Mouse (Mus musculus): ENCODE measurements around the gene Snx7.

Gene Snx7

GRCm38 (mm10) chr3:117817635-117818034, 51.1 kb downstream of the Snx7 start:
- no peak for DNase-seq (ENCODE audit: low read depth, low spot score)

GRCm38 (mm10) chr3:117814218-117814617, 54.5 kb downstream of the Snx7 start:
- no peak for DNase-seq (ENCODE audit: low read depth, low spot score)

DNA sequence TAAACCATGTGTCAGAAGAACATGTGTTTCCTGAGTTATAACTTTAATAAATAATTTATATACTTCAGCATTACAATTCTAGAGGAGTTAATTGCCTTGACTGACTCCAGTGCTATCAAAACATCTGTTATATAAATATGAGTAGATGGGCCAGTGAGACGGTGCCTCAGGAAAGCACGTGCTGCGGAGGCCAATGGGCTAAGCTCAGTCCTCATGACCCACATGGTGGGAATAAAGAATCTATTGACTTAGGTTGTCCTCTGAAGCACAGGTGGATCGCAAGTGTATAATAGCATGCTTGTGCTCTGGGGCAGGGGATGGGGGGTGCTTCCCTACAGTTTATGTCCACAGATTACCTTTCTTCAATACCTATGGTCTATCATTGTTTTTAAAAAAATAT, 56.6 kb downstream of the Snx7 start:
- DNase-seq (ENCODE audit: low read depth, low spot score): no peak

GRCm38 (mm10) chr3:117805782-117806181, 63.0 kb downstream of the Snx7 start:
- DNase-seq (ENCODE audit: low read depth, low spot score): no peak

- peak; percentile 72 for DNase-seq (ENCODE audit: low read depth, low spot score)
These were observed 74.2 kb downstream of the Snx7 start for GRCm38 (mm10) chr3:117794501-117794900.

DNA sequence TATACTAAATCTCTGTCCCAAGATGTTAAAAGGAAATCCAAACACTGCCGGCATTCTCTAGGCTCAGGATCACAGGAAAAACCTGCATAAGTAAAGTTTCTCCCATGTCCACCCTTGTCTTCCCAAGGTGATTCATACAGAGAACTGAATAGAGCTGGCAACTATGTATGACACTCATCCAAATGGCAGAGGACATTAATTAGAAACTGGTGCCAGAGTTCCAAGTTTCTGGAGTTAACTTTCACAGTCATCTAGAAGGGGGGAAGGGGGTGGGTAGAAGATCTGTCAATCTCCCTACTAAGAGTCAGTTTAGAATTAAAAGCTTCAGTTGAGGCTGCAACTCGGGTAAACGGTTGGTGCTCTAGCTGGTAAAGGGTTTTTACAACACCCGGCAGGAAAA, 76.8 kb downstream of the Snx7 start:
- no peak for DNase-seq (ENCODE audit: low read depth, low spot score)

- no peak for DNase-seq (ENCODE audit: low read depth, low spot score)
These were observed 77.5 kb downstream of the Snx7 start for GRCm38 (mm10) chr3:117791273-117791672.

DNA sequence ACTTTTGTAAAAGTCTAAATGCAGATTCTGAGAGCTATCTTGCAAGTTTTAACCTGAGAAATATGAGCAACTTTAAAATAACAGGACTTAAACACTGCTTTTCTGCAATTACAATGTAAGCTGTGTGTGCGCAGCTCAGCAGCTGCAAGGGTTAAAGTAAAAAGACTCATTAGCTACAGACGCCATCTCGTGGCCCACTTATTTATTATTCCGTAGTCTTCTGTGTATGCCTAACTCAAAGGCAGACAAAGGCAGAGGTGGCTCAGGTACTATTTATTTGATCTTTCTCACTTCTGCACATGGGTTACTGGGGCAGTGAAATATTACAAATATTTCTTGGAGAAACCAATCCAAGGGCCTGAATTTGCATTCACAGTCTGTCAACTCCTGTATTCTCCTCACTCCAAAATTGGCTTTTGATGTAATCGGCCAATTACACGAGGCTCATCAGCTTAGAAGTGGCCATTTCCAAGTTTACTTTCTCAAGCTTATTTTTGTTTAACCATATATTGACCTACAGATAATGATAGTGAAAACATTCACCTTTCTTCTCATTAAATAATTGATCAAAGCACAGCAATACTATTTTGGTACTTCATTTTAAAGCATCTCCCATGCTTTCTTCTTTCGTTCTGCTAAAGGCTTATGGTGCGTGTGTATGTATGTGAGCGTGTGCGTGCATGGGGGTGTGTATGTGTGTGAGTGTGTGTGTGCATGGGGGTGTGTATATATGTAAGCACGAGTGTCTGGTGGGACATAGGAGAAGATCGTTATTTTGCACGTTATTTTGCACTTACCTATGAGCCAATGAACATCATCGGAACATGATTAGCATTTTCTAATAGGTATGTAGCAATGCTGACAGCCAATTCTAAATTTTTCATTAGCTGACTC, 79.7 kb downstream of the Snx7 start:
- DNase-seq (ENCODE audit: low read depth, low spot score): peak; percentile 38

GRCm38 (mm10) chr3:117787247-117787646, 81.5 kb downstream of the Snx7 start:
- DNase-seq (ENCODE audit: low read depth, low spot score): no peak

GRCm38 (mm10) chr3:117752151-117752757, 116.5 kb downstream of the Snx7 start:
- DNase-seq (ENCODE audit: low read depth, low spot score): no peak

- peak; percentile 13 for DNase-seq (ENCODE audit: low read depth, low spot score)
These were observed 117.1 kb downstream of the Snx7 start for GRCm38 (mm10) chr3:117751665-117752064.

- no peak for DNase-seq (ENCODE audit: low read depth, low spot score)
These were observed 119.5 kb downstream of the Snx7 start for GRCm38 (mm10) chr3:117749256-117749655.

GRCm38 (mm10) chr3:117739760-117740159, 129.0 kb downstream of the Snx7 start:
- no peak for DNase-seq (ENCODE audit: low read depth, low spot score)

DNA sequence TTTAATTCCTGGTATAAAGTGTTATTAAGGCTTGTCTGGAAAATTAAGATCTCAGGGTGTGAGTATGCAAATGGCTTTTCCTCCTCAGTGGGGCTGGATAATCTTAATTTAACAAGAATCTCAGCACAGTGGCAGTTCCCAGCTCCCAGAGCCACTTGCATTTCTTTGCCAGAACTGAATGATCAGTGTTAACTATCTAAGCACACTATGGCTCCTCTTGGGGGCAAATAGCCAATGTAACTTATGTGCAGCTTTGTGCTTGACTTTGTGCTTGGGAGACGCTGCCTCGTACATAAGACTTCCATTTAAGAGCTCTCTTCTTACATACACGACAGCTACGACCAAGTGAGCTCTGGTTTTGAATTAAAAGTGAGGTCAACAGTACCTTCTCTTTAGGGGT, 136.1 kb downstream of the Snx7 start:
- DNase-seq (ENCODE audit: low read depth, low spot score): no peak
